Mouse (Mus musculus): ENCODE results near the gene Lmf1. TPM values are rescaled to one million over a fixed set of nuclear protein-coding genes. Genes with fewer than 3 reads are reported as not detected.
A peak's percentile ranks its signal among the peaks of the same experiment; 100 is the strongest.

The Lmf1 gene
- total and polyA plus RNA-seq, 3 experiments, result 35.8 to 42.6 (median 40.4) TPM

DNA sequence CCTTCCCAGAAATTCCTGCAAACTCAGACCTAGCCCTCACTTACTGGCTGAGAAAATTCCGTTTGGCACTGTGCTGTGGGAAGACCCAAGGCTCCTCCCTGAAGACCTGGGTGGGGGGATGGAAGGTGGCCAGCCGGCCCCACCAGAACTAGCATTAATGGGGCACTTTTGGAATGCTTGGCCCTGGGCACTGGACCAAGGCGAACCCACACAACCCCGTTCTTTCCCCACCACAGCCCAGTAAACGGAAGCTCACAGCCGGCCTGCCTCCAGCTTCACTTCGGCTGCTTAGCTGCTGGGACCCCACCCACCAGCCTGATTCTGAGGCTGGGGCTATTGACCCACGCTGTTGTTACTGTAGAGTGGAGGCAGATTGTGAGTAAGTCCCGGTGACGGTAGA lies 10.7 kb upstream of the Lmf1 start:
- no peak for DNase-seq

DNA sequence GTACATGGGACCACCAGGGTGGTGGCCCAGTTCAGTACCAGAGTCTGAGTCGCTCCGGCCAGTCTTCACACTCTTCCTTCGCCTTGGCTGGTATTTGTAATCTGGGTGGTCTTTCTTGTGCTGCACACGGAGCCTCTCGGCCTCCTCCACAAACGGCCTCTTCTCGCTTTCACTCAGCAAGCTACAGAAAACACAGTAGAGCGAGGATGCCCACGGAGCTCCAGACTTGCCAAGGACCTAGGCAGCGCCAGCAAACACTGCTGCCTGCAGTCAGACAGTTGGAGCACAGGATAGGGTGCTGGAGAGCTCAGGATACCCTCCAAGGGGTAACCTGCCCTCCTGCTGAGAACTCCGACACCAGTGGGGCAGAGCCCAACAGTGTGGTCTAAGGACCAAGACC lies 10.0 kb upstream of the Lmf1 start:
- DNase-seq, result no peak

GRCm38 (mm10) chr17:25569833-25570647 lies 8.8 kb upstream of the Lmf1 start:
- DNase-seq, result peak; percentile 27

- DNase-seq, result peak; percentile 83
Observed at GRCm38 (mm10) chr17:25570648-25571452, 8.0 kb upstream of the Lmf1 start, which contains the start of gene Sox8. Gene Sox8, minus strand, starts transcription at chr17:25570686.

- no peak for DNase-seq
Observed at GRCm38 (mm10) chr17:25571453-25571820, 7.4 kb upstream of the Lmf1 start.

GRCm38 (mm10) chr17:25575208-25575971 lies 3.5 kb upstream of the Lmf1 start:
- DNase-seq, result no peak

- DNase-seq, result no peak
Observed at GRCm38 (mm10) chr17:25576034-25576433, 2.9 kb upstream of the Lmf1 start.

GRCm38 (mm10) chr17:25577263-25577662 lies 1.6 kb upstream of the Lmf1 start:
- no peak for DNase-seq

DNA sequence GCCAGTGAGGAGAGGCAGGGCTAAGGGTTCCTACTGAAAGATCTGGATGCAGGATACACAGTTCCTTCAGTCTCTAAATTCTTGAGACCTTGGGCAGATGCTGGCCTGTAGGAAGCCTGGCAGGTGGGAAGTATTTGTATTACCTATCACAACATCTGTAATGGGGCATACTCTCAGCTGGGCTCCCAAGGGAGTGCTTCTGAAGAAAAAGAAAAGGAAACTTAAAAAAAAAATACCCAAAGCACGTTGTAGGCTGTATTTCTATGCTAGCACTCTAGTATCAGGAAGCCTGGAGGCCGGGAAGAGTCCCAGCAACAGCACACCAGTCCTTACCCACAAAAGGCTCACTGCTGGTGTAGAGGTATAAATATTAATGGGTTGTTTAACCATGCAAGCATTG lies 1.2 kb upstream of the Lmf1 start:
- DNase-seq, result no peak

- DNase-seq, result peak; percentile 50
Observed at GRCm38 (mm10) chr17:25579332-25580047, 605 bp downstream of the Lmf1 start.

GRCm38 (mm10) chr17:25582076-25582475 lies 3.2 kb downstream of the Lmf1 start:
- DNase-seq, result no peak

DNA sequence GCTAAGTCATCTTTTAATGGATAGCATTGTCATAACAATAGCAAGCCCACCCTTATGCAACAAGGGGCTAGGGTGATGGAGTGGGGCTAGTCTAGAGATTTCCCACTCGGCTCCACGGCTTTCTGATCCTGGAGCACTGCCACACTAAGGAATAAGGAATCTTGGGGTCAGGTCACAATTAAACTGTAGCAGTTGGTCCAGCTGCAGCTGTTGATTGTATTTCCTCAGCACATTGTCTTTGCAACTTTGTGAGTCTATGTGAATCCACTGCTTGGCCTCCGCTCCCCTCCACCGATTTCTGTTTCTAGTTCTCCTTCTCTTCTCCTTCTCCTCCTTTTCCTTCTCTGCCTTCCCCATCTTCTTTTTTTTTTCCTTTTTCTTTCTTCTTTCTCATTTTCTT lies 4.2 kb downstream of the Lmf1 start:
- DNase-seq, result no peak

GRCm38 (mm10) chr17:25583858-25584257 lies 5.0 kb downstream of the Lmf1 start:
- DNase-seq, result no peak

DNA sequence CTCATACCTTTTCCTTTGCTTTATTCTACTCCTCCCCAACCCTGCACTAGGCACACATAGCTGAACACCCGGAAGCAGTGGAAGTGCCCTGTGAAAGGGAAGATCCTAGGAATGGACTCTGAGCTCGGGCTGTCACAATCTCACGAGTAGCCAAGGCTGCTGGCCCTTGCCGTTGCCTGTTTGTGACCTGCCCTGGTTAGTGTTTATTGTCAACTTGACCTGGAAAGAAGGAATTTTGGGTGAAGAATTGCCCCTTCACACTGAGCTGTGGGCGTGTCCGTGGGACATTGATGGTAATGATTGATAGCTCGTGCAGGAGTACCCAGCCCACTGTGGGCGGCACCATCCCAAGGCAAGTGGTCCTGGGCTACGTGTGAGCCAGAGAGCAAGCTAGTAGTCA lies 5.8 kb downstream of the Lmf1 start:
- DNase-seq, result no peak

GRCm38 (mm10) chr17:25590068-25590467 lies 11.2 kb downstream of the Lmf1 start:
- no peak for DNase-seq

- DNase-seq, result no peak
Observed at GRCm38 (mm10) chr17:25590985-25591384, 12.1 kb downstream of the Lmf1 start.

DNA sequence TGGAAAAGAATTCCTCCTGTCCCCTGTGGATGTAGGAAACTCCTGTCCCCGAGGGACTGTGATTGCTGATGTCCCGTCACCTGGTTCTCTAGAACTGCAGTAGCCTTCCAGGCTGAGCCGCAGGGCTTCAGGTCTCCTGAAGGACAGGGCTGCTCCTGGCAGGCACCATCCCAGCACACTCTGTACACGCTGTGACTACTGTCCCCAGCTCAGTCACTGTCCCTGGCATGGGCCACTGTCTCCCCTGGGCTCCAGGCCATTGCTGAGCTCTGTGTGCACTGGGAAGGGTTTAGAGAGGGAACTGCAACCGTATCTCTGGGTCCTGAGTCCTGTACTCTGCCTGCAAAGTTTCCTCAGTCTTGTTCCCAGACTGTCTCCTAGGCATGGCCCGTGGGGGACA lies 13.5 kb downstream of the Lmf1 start:
- no peak for DNase-seq

DNA sequence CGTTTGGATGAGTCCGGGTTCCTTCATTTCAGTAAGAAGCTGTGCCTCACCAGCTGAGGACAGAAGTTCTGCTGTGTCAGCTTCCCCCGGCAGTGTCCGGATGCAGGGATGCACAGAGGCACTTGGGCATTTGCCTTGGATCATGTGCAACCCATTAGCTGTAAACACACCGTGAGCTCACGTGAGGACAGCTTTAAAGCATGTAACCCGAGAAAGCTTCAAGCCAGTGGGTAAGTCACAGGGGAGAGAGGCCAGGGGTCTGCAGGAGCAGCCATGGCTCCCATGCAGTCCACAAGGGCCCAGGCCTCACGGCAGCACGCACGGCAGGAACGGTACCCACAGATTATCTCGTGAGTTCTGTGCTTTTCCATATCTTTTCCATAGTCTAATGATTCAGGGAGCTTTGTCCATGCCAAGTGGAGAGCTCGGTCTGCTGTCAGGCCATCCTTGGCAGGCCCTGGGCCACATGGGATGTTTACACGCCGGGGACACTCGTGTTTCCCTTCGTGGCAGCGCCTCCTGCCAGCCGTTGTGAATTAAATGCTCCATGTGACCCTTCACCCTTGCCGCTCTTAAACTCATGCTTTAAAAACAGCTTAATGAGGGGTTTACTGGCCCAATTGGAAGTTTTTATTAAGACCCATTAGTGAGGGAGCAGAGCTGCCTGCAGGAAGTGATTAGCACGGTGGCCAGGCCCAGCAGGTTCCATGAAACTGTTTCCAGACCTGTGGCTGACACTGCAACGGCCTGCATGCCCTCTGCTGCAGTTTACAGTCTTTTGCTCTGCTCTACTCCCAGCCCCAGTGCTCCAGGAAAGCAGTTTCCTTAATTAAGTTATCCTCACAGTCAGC lies 14.8 kb downstream of the Lmf1 start:
- DNase-seq, result no peak

GRCm38 (mm10) chr17:25595495-25595894 lies 16.6 kb downstream of the Lmf1 start:
- DNase-seq, result peak; percentile 79

- no peak for DNase-seq
Observed at GRCm38 (mm10) chr17:25597537-25597936, 18.7 kb downstream of the Lmf1 start.

DNA sequence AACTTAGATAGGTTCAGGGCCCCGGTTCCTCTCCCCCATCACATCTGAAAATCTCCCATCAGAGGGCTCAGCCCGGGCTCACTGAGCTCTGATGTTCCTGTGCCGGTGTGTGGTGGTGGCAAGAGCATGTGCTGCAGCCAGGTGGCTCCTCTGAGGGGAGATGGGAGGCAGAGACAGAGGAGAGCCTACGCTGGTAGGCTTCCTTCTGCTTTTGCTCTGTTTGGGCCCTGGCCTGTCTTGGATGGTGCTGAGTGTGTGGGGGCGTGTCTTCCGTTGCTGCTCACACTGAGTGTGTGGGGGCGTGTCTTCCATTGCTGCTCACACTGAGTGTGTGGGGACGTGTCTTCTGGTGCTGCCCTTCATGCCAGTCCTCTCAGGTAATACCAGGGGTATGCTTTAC lies 23.5 kb downstream of the Lmf1 start:
- DNase-seq, result no peak

All from adrenal gland, adult 2 months (tissue).